Mouse (Mus musculus) forebrain, embryonic 16.5 days (tissue): Measurements from ENCODE around the gene Nipa1. TPM values are rescaled to one million over a fixed set of nuclear protein-coding genes. Genes with fewer than 3 reads are reported as not detected.

ENCODE experiments used
- ATAC-seq: fragments of 200-750 bp; cut with Nextera tagmentation; 2 replicates; pipeline ENCODE4 v1.8.0; 2017; ENCODE audit warnings: mild to moderate bottlenecking, moderate library complexity
- H3K27ac ChIP-seq: fragments of 300-500 bp; sonication (generic); 2 replicates; pipeline ENCODE4 v1.5.1; 2014; ENCODE audit warnings: low read length, control low read depth
- H3K27me3 ChIP-seq: fragments of 300-500 bp; sonication (generic); replicated peaks from 2 replicates; pipeline ENCODE4 v1.6.1; 2014; ENCODE audit warnings: low read length; ENCODE audit not compliant: control insufficient read depth, insufficient read depth
- H3K36me3 ChIP-seq: fragments of 300-500 bp; sonication (generic); 2 replicates; pipeline ENCODE4 v1.6.1; 2014; ENCODE audit not compliant: control insufficient read depth, insufficient read depth
- H3K4me1 ChIP-seq: fragments of 300-500 bp; sonication (generic); replicated peaks from 2 replicates; pipeline ENCODE4 v1.6.1; 2014; ENCODE audit warnings: low read length; ENCODE audit not compliant: control insufficient read depth, insufficient read depth
- H3K4me2 ChIP-seq: fragments of 300-500 bp; sonication (generic); 2 replicates; pipeline ENCODE4 v1.6.1; 2014; ENCODE audit warnings: mild to moderate bottlenecking, low read length, control low read depth
- H3K4me3 ChIP-seq: fragments of 300-500 bp; sonication (generic); replicated peaks from 2 replicates; pipeline ENCODE4 v1.5.1; 2014; ENCODE audit warnings: mild to moderate bottlenecking, low read length, control low read depth
- H3K9ac ChIP-seq: fragments of 300-500 bp; sonication (generic); replicated peaks from 2 replicates; pipeline ENCODE4 v1.6.1; 2014; ENCODE audit warnings: low read depth, low read length, control low read depth
- H3K9me3 ChIP-seq: fragments of 300-500 bp; sonication (generic); 2 replicates; pipeline ENCODE4 v1.6.1; 2016; ENCODE audit warnings: low read length; ENCODE audit not compliant: control insufficient read depth
- WGBS: fragments of 180-500 bp; shearing (Covaris S2); extraction: QIAGEN DNeasy Blood & Tissue Kit; methylation state at CpG from one replicate; pipeline ENCODE4 v1.1.7; 2014; 5-methylcytosine and 5-hydroxymethylcytosine counted together
- polyA plus RNA-seq: library from polyadenylated mRNA; unstranded; fragments of >200 nt; fragmentation: Nextera tagmentation; extraction: Ambion mirVana; gene quantifications from 2 replicates; pipeline ENCODE4 v1.2.1, GENCODE M21; 2015

Gene Nipa1
- polyA plus RNA-seq, result 25.0 and 25.3 TPM in 2 replicates

- Histone ChIP-seq H3K9ac (peak within 1 kb of the TSS; percentile 75), H3K9me3 (no peaks in the 10 kb centered on the region), H3K4me1 (peaks cover 8% of the 10 kb centered on the region), H3K27me3 (no peaks in the 10 kb centered on the region), H3K4me3 (peak within 1 kb of the TSS; percentile 66), H3K4me2 (peak within 1 kb of the TSS; percentile 74), H3K27ac (peak within 1 kb of the TSS; percentile 60), H3K36me3 (no peaks in the 10 kb centered on the region)
- 47% methylated on average over 3 of the region's 3 CpGs for WGBS
- no peak for ATAC-seq
Measured at GRCm38 (mm10) chr7:56019930-56020253, at the start of gene Nipa1. Gene Nipa1, minus strand, starts transcription at chr7:56019954.

GRCm38 (mm10) chr7:56066634-56067033 lies 46.9 kb upstream of the Nipa1 start:
- no peak overlapping the region for H3K27ac ChIP-seq
- 97% methylated on average over 1 of the region's 1 CpGs for WGBS
- no peak overlapping the region for H3K9ac ChIP-seq
- no peak overlapping the region for H3K4me2 ChIP-seq
- no peak for ATAC-seq
- H3K27me3 ChIP-seq, result no peaks in the 10 kb centered on the region
- no peaks in the 10 kb centered on the region for H3K9me3 ChIP-seq
- peaks cover 5% of the 10 kb centered on the region for H3K36me3 ChIP-seq
- H3K4me3 ChIP-seq, result no peak overlapping the region
- H3K4me1 ChIP-seq, result no peaks in the 10 kb centered on the region

DNA sequence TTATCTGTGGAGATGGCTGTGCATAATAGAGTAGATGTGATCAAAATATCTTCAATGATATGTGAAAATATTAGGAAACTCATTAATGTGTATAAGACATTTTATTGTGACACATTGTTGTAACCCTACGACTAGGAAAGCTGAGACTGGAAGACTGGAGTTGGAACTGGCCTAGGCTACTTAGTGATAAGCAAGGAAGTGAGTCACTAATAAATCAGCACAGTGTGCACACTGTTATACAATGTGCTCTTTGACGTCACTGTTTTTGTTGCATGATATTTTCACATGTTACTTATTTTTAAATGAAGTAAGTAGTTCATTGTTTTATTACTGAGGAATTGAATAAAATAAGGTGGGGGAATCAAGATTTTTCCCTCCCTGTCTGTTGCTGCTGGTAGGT lies 46.4 kb upstream of the Nipa1 start:
- Histone ChIP-seq H3K36me3 (peaks cover 5% of the 10 kb centered on the region), H3K4me3 (no peak overlapping the region), H3K27me3 (no peaks in the 10 kb centered on the region), H3K4me2 (no peak overlapping the region), H3K9ac (no peak overlapping the region), H3K27ac (no peak overlapping the region), H3K9me3 (no peaks in the 10 kb centered on the region), H3K4me1 (no peaks in the 10 kb centered on the region)
- ATAC-seq, result no peak
- WGBS, result 86% methylated on average over 2 of the region's 2 CpGs

GRCm38 (mm10) chr7:56064876-56065275 lies 45.1 kb upstream of the Nipa1 start:
- ATAC-seq, result no peak
- Histone ChIP-seq H3K27ac (no peak overlapping the region), H3K4me1 (no peaks in the 10 kb centered on the region), H3K9me3 (no peaks in the 10 kb centered on the region), H3K4me3 (no peak overlapping the region), H3K27me3 (no peaks in the 10 kb centered on the region), H3K4me2 (no peak overlapping the region), H3K9ac (no peak overlapping the region), H3K36me3 (peaks cover 5% of the 10 kb centered on the region)
- WGBS, result 94% methylated on average over 1 of the region's 1 CpGs

DNA sequence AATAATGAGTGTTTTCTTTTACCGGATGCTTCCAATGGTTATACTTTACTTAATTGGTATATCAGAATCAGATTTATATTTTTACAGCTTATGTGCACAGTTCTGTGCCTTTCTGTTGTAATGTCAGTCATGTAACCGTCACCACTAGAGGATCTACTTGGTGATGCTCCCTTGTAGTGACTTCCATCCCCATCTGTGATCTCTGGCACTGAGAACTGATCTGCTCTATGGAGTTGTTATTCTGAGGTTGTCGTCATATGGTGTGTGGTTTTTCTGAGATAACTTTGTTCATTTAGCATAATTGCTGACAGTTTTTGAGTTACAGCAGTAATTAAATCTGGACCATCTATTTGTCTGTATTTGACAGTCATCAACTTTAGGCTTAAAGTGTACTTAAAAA lies 35.6 kb upstream of the Nipa1 start:
- 68% methylated on average over 3 of the region's 3 CpGs for whole genome bisulfite sequencing
- no peak overlapping the region for H3K4me3 ChIP-seq
- no peak overlapping the region for H3K4me2 ChIP-seq
- peaks cover 8% of the 10 kb centered on the region; the same call in 1 of the 2 replicates for H3K36me3 ChIP-seq
- H3K9me3 ChIP-seq, result no peaks in the 10 kb centered on the region
- H3K4me1 ChIP-seq, result peaks cover 16% of the 10 kb centered on the region
- peak; percentile 80 for ATAC-seq
- no peaks in the 10 kb centered on the region for H3K27me3 ChIP-seq
- no peak overlapping the region for H3K27ac ChIP-seq
- H3K9ac ChIP-seq, result no peak overlapping the region

DNA sequence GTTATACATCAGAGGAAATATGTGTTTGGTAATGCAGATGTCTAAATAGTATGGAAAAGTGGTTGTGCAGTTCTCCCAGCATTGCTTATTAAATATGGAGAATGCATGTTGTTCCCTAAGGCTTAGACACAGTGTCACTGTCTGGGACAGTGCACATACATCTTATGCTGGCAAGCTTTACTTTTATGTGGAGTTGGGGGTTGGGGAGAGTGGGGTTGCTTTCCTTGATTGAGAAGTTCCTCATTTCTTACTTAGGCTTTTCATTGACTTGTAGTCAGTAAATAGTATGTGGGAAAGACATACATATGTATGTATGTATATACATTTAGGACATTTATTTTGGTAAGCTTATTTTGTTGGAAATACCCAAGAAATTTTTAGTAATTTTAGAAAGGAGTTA lies 33.2 kb upstream of the Nipa1 start:
- H3K36me3 ChIP-seq, result peaks cover 8% of the 10 kb centered on the region; the same call in 1 of the 2 replicates
- no peak overlapping the region for H3K27ac ChIP-seq
- H3K27me3 ChIP-seq, result no peaks in the 10 kb centered on the region
- ATAC-seq, result no peak
- H3K4me2 ChIP-seq, result no peak overlapping the region
- H3K9me3 ChIP-seq, result no peaks in the 10 kb centered on the region
- no peak overlapping the region for H3K9ac ChIP-seq
- H3K4me3 ChIP-seq, result no peak overlapping the region
- peaks cover 19% of the 10 kb centered on the region for H3K4me1 ChIP-seq

GRCm38 (mm10) chr7:56050487-56050911 lies 30.7 kb upstream of the Nipa1 start:
- Histone ChIP-seq H3K27ac (peak overlapping the region; percentile 87), H3K9me3 (no peaks in the 10 kb centered on the region), H3K36me3 (no peaks in the 10 kb centered on the region), H3K4me3 (peak overlapping the region; percentile 90), H3K9ac (peak overlapping the region; percentile 84), H3K27me3 (no peaks in the 10 kb centered on the region), H3K4me2 (peak overlapping the region; percentile 82), H3K4me1 (peaks cover 19% of the 10 kb centered on the region)
- WGBS, result under 1% methylated on average over 18 of the region's 18 CpGs
- peak; percentile 8 for ATAC-seq

DNA sequence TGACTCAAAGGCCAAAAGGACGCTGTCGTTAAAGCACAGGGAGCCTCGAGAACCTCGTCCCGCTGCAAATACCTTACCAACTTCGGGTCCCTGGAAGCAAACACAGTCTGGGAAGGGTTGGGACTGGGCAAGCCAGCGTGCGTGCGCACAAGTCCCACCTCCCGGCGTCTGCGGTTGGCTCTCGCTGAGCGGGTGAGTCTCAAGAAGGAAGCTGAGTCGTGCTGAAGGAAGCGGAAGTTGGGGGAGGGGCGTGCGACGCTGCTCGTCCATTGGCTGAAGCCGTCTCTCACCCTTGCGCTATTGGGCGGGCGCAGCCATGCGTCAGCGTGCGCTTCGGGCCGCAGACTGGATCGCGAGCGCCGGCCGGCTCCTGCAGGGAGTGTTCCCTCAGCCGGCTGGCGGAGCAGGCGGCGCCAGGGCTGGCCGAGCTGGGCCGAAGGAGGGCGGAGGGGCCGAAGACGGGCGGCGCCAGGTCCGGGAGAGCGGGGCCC lies 30.1 kb upstream of the Nipa1 start, which contains the start of gene Herc2:
Herc2 (plus strand) TSS at position 366 of the 491 bp plus-strand sequence.
- H3K27ac ChIP-seq, result peak within 1 kb of the TSS; percentile 87
- peaks cover 19% of the 10 kb centered on the region for H3K4me1 ChIP-seq
- peak; percentile 100 for ATAC-seq
- no peaks in the 10 kb centered on the region for H3K27me3 ChIP-seq
- WGBS, result under 1% methylated on average over 44 of the region's 47 CpGs
- no peaks in the 10 kb centered on the region for H3K9me3 ChIP-seq
- no peaks in the 10 kb centered on the region for H3K36me3 ChIP-seq
- H3K4me2 ChIP-seq, result peak within 1 kb of the TSS; percentile 82
- H3K9ac ChIP-seq, result peak within 1 kb of the TSS; percentile 84
- peak within 1 kb of the TSS; percentile 90 for H3K4me3 ChIP-seq

- Histone ChIP-seq H3K9me3 (no peaks in the 10 kb centered on the region), H3K27ac (no peak overlapping the region), H3K4me3 (no peak overlapping the region), H3K4me1 (peaks cover 12% of the 10 kb centered on the region), H3K4me2 (no peak overlapping the region), H3K9ac (no peak overlapping the region), H3K27me3 (no peaks in the 10 kb centered on the region), H3K36me3 (no peaks in the 10 kb centered on the region)
- ATAC-seq, result no peak
- WGBS, result 89% methylated on average over 1 of the region's 1 CpGs
Measured at GRCm38 (mm10) chr7:56047178-56047577, 27.4 kb upstream of the Nipa1 start.

DNA sequence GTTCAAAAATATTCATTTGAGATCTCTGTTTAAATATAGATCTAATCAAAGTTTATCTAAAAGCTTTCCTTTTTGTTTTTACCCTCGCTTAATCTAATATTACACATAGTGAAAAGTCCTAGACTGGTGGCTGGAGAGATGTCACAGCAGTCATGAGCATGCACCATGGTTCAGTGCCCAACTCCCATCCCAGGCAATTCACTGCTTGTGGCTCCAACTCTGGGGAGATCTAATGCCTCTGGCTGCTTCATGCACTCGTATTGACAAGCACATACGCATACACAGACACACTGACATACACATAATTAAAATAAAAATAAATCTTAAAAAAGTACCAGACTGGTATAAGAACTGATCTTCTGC lies 24.5 kb upstream of the Nipa1 start:
- Histone ChIP-seq H3K4me2 (no peak overlapping the region), H3K4me1 (0 out of 2 replicates have a peak, but pooled peaks cover 1% of the 10 kb centered on the region), H3K4me3 (no peak overlapping the region), H3K27ac (no peak overlapping the region), H3K9ac (no peak overlapping the region), H3K27me3 (no peaks in the 10 kb centered on the region), H3K36me3 (no peaks in the 10 kb centered on the region), H3K9me3 (no peaks in the 10 kb centered on the region)
- 90% methylated on average over 3 of the region's 3 CpGs for WGBS
- ATAC-seq, result no peak
